Mouse (Mus musculus): ENCODE results near the gene Ppp1r9b. TPM values are rescaled to one million over a fixed set of nuclear protein-coding genes. Genes with fewer than 3 reads are reported as not detected.

Gene Ppp1r9b
- total RNA-seq (2014; rRNA removed) (179 and 217 TPM in 2 replicates), polyA plus RNA-seq (2015; fragmentation: Nextera tagmentation; extraction: Ambion mirVana) (18.2 and 20.4 TPM in 2 replicates)

- no peaks in the 10 kb centered on the region; the same call in 1 of the 2 replicates for H3K36me3 ChIP-seq (ENCODE audit: insufficient read depth, low read length)
- peak within 1 kb of the TSS; percentile 94 for H3K4me3 ChIP-seq (ENCODE audit: low read depth, low read length)
- peak within 1 kb of the TSS; percentile 98 for H3K4me2 ChIP-seq (ENCODE audit: low read depth, low read length, poor library complexity, severe bottlenecking)
- WGBS = under 1% methylated on average over 61 of the region's 69 CpGs
- peaks cover 42% of the 10 kb centered on the region for H3K4me1 ChIP-seq (ENCODE audit: insufficient read depth, low read length)
- TF ChIP-seq CTCF (IDR thresholded peaks at IDR 0.05) = peak; percentile 72
- no peaks in the 10 kb centered on the region for H3K27me3 ChIP-seq (ENCODE audit: insufficient read depth, low read length)
- no peaks in the 10 kb centered on the region for H3K9me3 ChIP-seq (ENCODE audit: low read length)
- peak; percentile 94 for DNase-seq (ENCODE audit: low spot score)
- H3K9ac ChIP-seq (replicated peaks; ENCODE audit: low read length, poor library complexity, severe bottlenecking) = peak within 1 kb of the TSS; percentile 91
- H3K27ac ChIP-seq (ENCODE audit: low read depth, low read length) = peak within 1 kb of the TSS; percentile 93
- ATAC-seq (ENCODE audit: low FRiP score) = peak; percentile 81
Measured at GRCm38 (mm10) chr11:94990749-94991577, at the start of gene Ppp1r9b. Ppp1r9b (plus strand) TSS chr11:94991035.

- Histone ChIP-seq H3K4me1 (ENCODE audit: insufficient read depth, low read length) (peaks cover 3% of the 10 kb centered on the region; the same call in 1 of the 2 replicates), H3K27ac (ENCODE audit: low read depth, low read length) (no peak overlapping the region), H3K9me3 (ENCODE audit: low read length) (no peaks in the 10 kb centered on the region), H3K36me3 (ENCODE audit: insufficient read depth, low read length) (no peaks in the 10 kb centered on the region), H3K4me3 (ENCODE audit: low read depth, low read length) (no peak overlapping the region), H3K27me3 (ENCODE audit: insufficient read depth, low read length) (peaks cover 28% of the 10 kb centered on the region), H3K4me2 (ENCODE audit: low read depth, low read length, poor library complexity, severe bottlenecking) (no peak overlapping the region), H3K9ac (replicated peaks; ENCODE audit: low read length, poor library complexity, severe bottlenecking) (no peak overlapping the region)
- no peak for TF ChIP-seq CTCF (IDR thresholded peaks at IDR 0.05)
- ATAC-seq (ENCODE audit: low FRiP score) = no peak
- DNase-seq (ENCODE audit: low spot score) = no peak
- 50% methylated on average over 9 of the region's 9 CpGs for WGBS
Measured at GRCm38 (mm10) chr11:94941121-94941520, 49.7 kb upstream of the Ppp1r9b start.

DNA sequence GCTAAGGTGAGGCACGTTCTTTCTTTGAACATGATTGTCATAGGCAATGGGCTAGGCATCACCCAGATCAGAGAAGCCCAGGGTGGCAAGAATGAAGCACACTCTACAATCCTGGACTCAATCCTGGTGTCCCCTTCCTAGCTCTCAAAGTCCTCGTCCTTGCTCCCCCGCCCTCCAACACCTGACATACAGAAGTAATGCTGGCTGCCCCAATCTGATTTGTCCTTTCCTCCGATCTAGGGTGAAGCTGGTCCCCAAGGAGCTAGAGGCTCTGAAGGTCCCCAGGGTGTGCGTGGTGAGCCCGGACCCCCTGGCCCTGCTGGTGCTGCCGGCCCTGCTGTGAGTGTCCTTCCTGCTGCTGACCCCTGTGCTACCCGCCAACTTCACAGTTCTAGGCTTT lies 49.1 kb upstream of the Ppp1r9b start:
- no peak for TF ChIP-seq CTCF (IDR thresholded peaks at IDR 0.05)
- 77% methylated on average over 8 of the region's 8 CpGs for WGBS

GRCm38 (mm10) chr11:94942282-94943023 lies 48.4 kb upstream of the Ppp1r9b start:
- Histone ChIP-seq H3K27ac (ENCODE audit: low read depth, low read length) (no peak overlapping the region), H3K9me3 (ENCODE audit: low read length) (no peaks in the 10 kb centered on the region), H3K4me2 (ENCODE audit: low read depth, low read length, poor library complexity, severe bottlenecking) (no peak overlapping the region), H3K36me3 (ENCODE audit: insufficient read depth, low read length) (no peaks in the 10 kb centered on the region), H3K4me3 (ENCODE audit: low read depth, low read length) (no peak overlapping the region), H3K4me1 (ENCODE audit: insufficient read depth, low read length) (peaks cover 3% of the 10 kb centered on the region; the same call in 1 of the 2 replicates), H3K9ac (replicated peaks; ENCODE audit: low read length, poor library complexity, severe bottlenecking) (no peak overlapping the region), H3K27me3 (ENCODE audit: insufficient read depth, low read length) (peaks cover 19% of the 10 kb centered on the region)
- 47% methylated on average over 13 of the region's 13 CpGs for WGBS
- peak; percentile 49 for TF ChIP-seq CTCF (IDR thresholded peaks at IDR 0.05)
- ATAC-seq (ENCODE audit: low FRiP score) (no peak), DNase-seq (ENCODE audit: low spot score) (no peak)

More for the DNA sequence above, 49.1 kb upstream of the Ppp1r9b start:
- Histone ChIP-seq H3K27me3 (ENCODE audit: insufficient read depth, low read length) (peaks cover 22% of the 10 kb centered on the region), H3K9ac (replicated peaks; ENCODE audit: low read length, poor library complexity, severe bottlenecking) (no peak overlapping the region), H3K4me2 (ENCODE audit: low read depth, low read length, poor library complexity, severe bottlenecking) (no peak overlapping the region), H3K27ac (ENCODE audit: low read depth, low read length) (no peak overlapping the region), H3K4me3 (ENCODE audit: low read depth, low read length) (no peak overlapping the region), H3K36me3 (ENCODE audit: insufficient read depth, low read length) (no peaks in the 10 kb centered on the region), H3K9me3 (ENCODE audit: low read length) (no peaks in the 10 kb centered on the region), H3K4me1 (ENCODE audit: insufficient read depth, low read length) (peaks cover 3% of the 10 kb centered on the region; the same call in 1 of the 2 replicates)
- ATAC-seq (ENCODE audit: low FRiP score) (no peak), DNase-seq (ENCODE audit: low spot score) (no peak)

DNA sequence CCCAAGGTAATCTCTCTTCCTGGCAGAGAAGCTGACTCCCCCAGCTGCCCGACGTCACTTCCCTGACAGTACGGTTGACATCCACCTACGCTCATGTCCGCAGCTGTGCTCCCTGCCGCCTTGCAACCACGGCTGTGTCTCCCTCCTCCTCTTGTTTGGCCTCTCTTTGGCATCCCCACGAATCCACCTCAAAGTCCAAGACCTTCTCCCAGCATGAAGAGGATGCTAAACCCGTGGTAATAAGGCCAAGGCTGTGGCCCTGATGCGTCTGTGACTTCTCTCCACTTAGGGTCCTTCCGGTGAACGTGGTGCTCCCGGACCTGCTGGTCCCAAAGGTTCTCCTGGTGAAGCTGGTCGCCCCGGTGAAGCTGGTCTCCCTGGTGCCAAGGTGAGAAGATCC lies 47.8 kb upstream of the Ppp1r9b start:
- DNase-seq (ENCODE audit: low spot score) (no peak), ATAC-seq (ENCODE audit: low FRiP score) (no peak)
- WGBS = 80% methylated on average over 15 of the region's 15 CpGs
- H3K27me3 ChIP-seq (ENCODE audit: insufficient read depth, low read length) = peaks cover 13% of the 10 kb centered on the region
- TF ChIP-seq CTCF (IDR thresholded peaks at IDR 0.05) = no peak
- no peaks in the 10 kb centered on the region for H3K36me3 ChIP-seq (ENCODE audit: insufficient read depth, low read length)
- H3K4me2 ChIP-seq (ENCODE audit: low read depth, low read length, poor library complexity, severe bottlenecking) = no peak overlapping the region
- H3K27ac ChIP-seq (ENCODE audit: low read depth, low read length) = no peak overlapping the region
- H3K4me1 ChIP-seq (ENCODE audit: insufficient read depth, low read length) = no peaks in the 10 kb centered on the region
- no peaks in the 10 kb centered on the region for H3K9me3 ChIP-seq (ENCODE audit: low read length)
- no peak overlapping the region for H3K4me3 ChIP-seq (ENCODE audit: low read depth, low read length)
- H3K9ac ChIP-seq (replicated peaks; ENCODE audit: low read length, poor library complexity, severe bottlenecking) = no peak overlapping the region

Data from midbrain, postnatal 0 days (tissue).